ENCODE assay signal across 11 mouse cellular contexts in the genomic region with DNA sequence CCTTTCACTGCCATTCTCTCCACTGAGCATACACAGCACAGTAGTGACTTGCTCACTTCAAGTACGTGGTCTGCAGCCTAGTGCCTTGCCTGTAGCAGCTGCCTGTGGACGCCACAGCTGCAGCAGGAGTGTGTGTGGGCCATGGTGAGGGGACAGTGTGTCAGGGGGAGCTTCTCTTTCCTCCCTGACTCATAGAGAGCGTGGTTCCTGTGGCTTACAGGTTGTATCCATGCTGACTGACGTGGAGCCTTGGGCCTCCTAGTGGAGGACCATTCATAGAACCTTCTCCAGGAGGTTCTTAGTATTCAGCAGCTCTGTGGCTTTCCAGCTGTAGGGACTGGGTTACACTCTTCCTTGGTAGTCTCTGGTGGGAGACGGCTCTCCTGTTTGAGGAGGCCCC. TPM values are rescaled to one million over a fixed set of nuclear protein-coding genes. Genes with fewer than 3 reads are reported as not detected.
DNase-seq lines count a peak whose midpoint lies in the region; ATAC-seq and TF ChIP-seq lines count a peak whose summit lies in the region.
"Had no signal": no experiment of that assay in that cellular context is flagged by ENCODE, and none has a peak within 500 bp of the region (broad histone marks: within the 10 kb centered on the region; RNA-seq: fewer than 3 reads in every experiment).

No protein-coding gene starts in this region.

- H3K27me3 ChIP-seq in hindbrain, postnatal 0 days (ENCODE audit: insufficient read depth, low read length): no peaks in the 10 kb centered on the region
- no peaks in the 10 kb centered on the region for H3K27me3 ChIP-seq in hindbrain, embryonic 13.5 days
- H3K27me3 ChIP-seq in midbrain, embryonic 10.5 days (ENCODE audit: low read depth, poor library complexity, severe bottlenecking): no peaks in the 10 kb centered on the region
- H3K27me3 ChIP-seq in midbrain, embryonic 13.5 days: no peaks in the 10 kb centered on the region
- no peaks in the 10 kb centered on the region for H3K27me3 ChIP-seq in neural tube, embryonic 14.5 days (ENCODE audit: control insufficient read depth, insufficient read depth, low read length)

- H3K9ac ChIP-seq in hindbrain, postnatal 0 days (replicated peaks; ENCODE audit: low read length): no peak overlapping the region
- no peak overlapping the region for H3K9ac ChIP-seq in hindbrain, embryonic 13.5 days
- no peak overlapping the region for H3K9ac ChIP-seq in midbrain, embryonic 13.5 days (replicated peaks)
- no peak overlapping the region for H3K9ac ChIP-seq in neural tube, embryonic 14.5 days (replicated peaks; ENCODE audit: low read depth, low read length)

- no peak overlapping the region for H3K27ac ChIP-seq in hindbrain, postnatal 0 days
- no peak overlapping the region for H3K27ac ChIP-seq in hindbrain, embryonic 13.5 days
- no peak overlapping the region for H3K27ac ChIP-seq in midbrain, embryonic 10.5 days (replicated peaks)
- H3K27ac ChIP-seq in midbrain, embryonic 13.5 days: no peak overlapping the region
- H3K27ac ChIP-seq in neural tube, embryonic 14.5 days (ENCODE audit: low read depth, low read length): no peak overlapping the region

- H3K4me3 ChIP-seq in hindbrain, postnatal 0 days (ENCODE audit: low read length): no peak overlapping the region
- no peak overlapping the region for H3K4me3 ChIP-seq in hindbrain, embryonic 13.5 days
- H3K4me3 ChIP-seq in midbrain, embryonic 10.5 days: no peak overlapping the region
- H3K4me3 ChIP-seq in midbrain, embryonic 13.5 days (replicated peaks): no peak overlapping the region
- no peak overlapping the region for H3K4me3 ChIP-seq in neural tube, embryonic 14.5 days (ENCODE audit: low read depth, low read length)

- H3K36me3 ChIP-seq in hindbrain, postnatal 0 days (ENCODE audit: insufficient read depth, low read length): no peaks in the 10 kb centered on the region
- no peaks in the 10 kb centered on the region for H3K36me3 ChIP-seq in hindbrain, embryonic 13.5 days
- H3K36me3 ChIP-seq in midbrain, embryonic 10.5 days: no peaks in the 10 kb centered on the region
- H3K36me3 ChIP-seq in midbrain, embryonic 13.5 days: no peaks in the 10 kb centered on the region
- H3K36me3 ChIP-seq in neural tube, embryonic 14.5 days (ENCODE audit: control insufficient read depth, insufficient read depth, low read length): no peaks in the 10 kb centered on the region

- no peaks in the 10 kb centered on the region for H3K4me1 ChIP-seq in hindbrain, postnatal 0 days (ENCODE audit: insufficient read depth, low read length)
- H3K4me1 ChIP-seq in hindbrain, embryonic 13.5 days (replicated peaks): no peaks in the 10 kb centered on the region
- H3K4me1 ChIP-seq in midbrain, embryonic 10.5 days: 0 out of 2 replicates have a peak, but pooled peaks cover 3% of the 10 kb centered on the region
- no peaks in the 10 kb centered on the region for H3K4me1 ChIP-seq in midbrain, embryonic 13.5 days (replicated peaks)
- H3K4me1 ChIP-seq in neural tube, embryonic 14.5 days (ENCODE audit: control insufficient read depth, insufficient read depth, low read length): no peaks in the 10 kb centered on the region

- TF ChIP-seq CTCF in hindbrain, postnatal 0 days (IDR thresholded peaks at IDR 0.05; ENCODE audit: low read depth): no peak; the same call in 1 of the 2 replicates

- no peak overlapping the region for H3K4me2 ChIP-seq in hindbrain, postnatal 0 days (ENCODE audit: low read depth, low read length)
- no peak overlapping the region for H3K4me2 ChIP-seq in hindbrain, embryonic 13.5 days
- H3K4me2 ChIP-seq in midbrain, embryonic 13.5 days (replicated peaks): no peak overlapping the region
- H3K4me2 ChIP-seq in neural tube, embryonic 14.5 days (ENCODE audit: low read depth, low read length): no peak overlapping the region

- no peak for DNase-seq in hindbrain, postnatal 0 days (ENCODE audit: low spot score)
- peak; percentile 10 for DNase-seq in midbrain, embryonic 10.5 days (ENCODE audit: low spot score)
- DNase-seq in cerebellum, postnatal 14 days: peak; percentile 7 to 12
- DNase-seq in embryo, embryonic 10 days (ENCODE audit: low spot score): no peak
- DNase-seq: gastrocnemius, postnatal 10 days; heart, postnatal 14 days; kidney, adult 9 months; lung, postnatal 14 days had no signal

- peak; percentile 28; the same call in 1 of the 2 replicates for ATAC-seq in hindbrain, postnatal 0 days
- ATAC-seq in hindbrain, embryonic 13.5 days (ENCODE audit: low FRiP score): no peak
- ATAC-seq in midbrain, embryonic 13.5 days: no peak
- ATAC-seq in neural tube, embryonic 14.5 days (ENCODE audit: low read depth): peak; percentile 15; the same call in 1 of the 2 replicates

- H3K9me3 ChIP-seq in hindbrain, postnatal 0 days (ENCODE audit: low read length): no peaks in the 10 kb centered on the region
- no peaks in the 10 kb centered on the region for H3K9me3 ChIP-seq in hindbrain, embryonic 13.5 days
- H3K9me3 ChIP-seq in midbrain, embryonic 10.5 days (replicated peaks): no peaks in the 10 kb centered on the region
- H3K9me3 ChIP-seq in midbrain, embryonic 13.5 days: no peaks in the 10 kb centered on the region
- H3K9me3 ChIP-seq in neural tube, embryonic 14.5 days (ENCODE audit: control insufficient read depth, low read length): no peaks in the 10 kb centered on the region

- 74% methylated on average over 5 of the region's 5 CpGs for WGBS in hindbrain, postnatal 0 days
- WGBS in hindbrain, embryonic 13.5 days: 79% methylated on average over 5 of the region's 5 CpGs
- whole genome bisulfite sequencing in midbrain, embryonic 10.5 days: 81% methylated on average over 5 of the region's 5 CpGs
- WGBS in midbrain, embryonic 13.5 days: 76% methylated on average over 5 of the region's 5 CpGs
- WGBS in neural tube, embryonic 14.5 days: 74% methylated on average over 5 of the region's 5 CpGs

RNA-seq across cellular contexts. Expression of gene Phactr3, which starts 9.8 kb away (rescaled TPM):
- total RNA-seq in hindbrain, postnatal 0 days (2014; rRNA removed): 70.4 and 92.7 TPM in 2 replicates
- 66.2 and 67.2 TPM in 2 replicates for polyA plus RNA-seq in hindbrain, postnatal 0 days (2015; fragmentation: Nextera tagmentation; extraction: Ambion mirVana)
- polyA plus RNA-seq in hindbrain, embryonic 13.5 days (2015; fragmentation: Nextera tagmentation; extraction: Ambion mirVana): 39.9 and 42.1 TPM in 2 replicates
- polyA plus RNA-seq in midbrain, embryonic 10.5 days (2016; fragmentation: Nextera tagmentation; extraction: Ambion mirVana): 5.8 and 6.7 TPM in 2 replicates
- 37.8 and 39.6 TPM in 2 replicates for polyA plus RNA-seq in midbrain, embryonic 13.5 days (2015; fragmentation: Nextera tagmentation; extraction: Ambion mirVana)
- 58.7 and 66.9 TPM in 2 replicates for polyA plus RNA-seq in neural tube, embryonic 14.5 days (2014; fragmentation: Nextera tagmentation; extraction: Ambion mirVana)

RNA-seq across cellular contexts. Expression of gene Zfp931, which starts 50.3 kb away (rescaled TPM):
- 12.4 and 13.6 TPM in 2 replicates for total RNA-seq in hindbrain, postnatal 0 days (2014; rRNA removed)
- polyA plus RNA-seq in hindbrain, postnatal 0 days (2015; fragmentation: Nextera tagmentation; extraction: Ambion mirVana): 15.9 and 16.0 TPM in 2 replicates
- polyA plus RNA-seq in hindbrain, embryonic 13.5 days (2015; fragmentation: Nextera tagmentation; extraction: Ambion mirVana): 12.0 and 14.3 TPM in 2 replicates
- polyA plus RNA-seq in midbrain, embryonic 10.5 days (2016; fragmentation: Nextera tagmentation; extraction: Ambion mirVana): 17.6 and 18.0 TPM in 2 replicates
- polyA plus RNA-seq in midbrain, embryonic 13.5 days (2015; fragmentation: Nextera tagmentation; extraction: Ambion mirVana): 12.6 and 15.5 TPM in 2 replicates
- 15.9 and 16.9 TPM in 2 replicates for polyA plus RNA-seq in neural tube, embryonic 14.5 days (2014; fragmentation: Nextera tagmentation; extraction: Ambion mirVana)

Comparison
In these comparisons a context has a peak if more than half of its experiments do, and no peak if none do; other contexts are left out.
1. ATAC-seq: peak in hindbrain, postnatal 0 days (single experiment) and neural tube, embryonic 14.5 days (single experiment); none in hindbrain, embryonic 13.5 days (single experiment) and midbrain, embryonic 13.5 days (single experiment).
2. DNase-seq: peak in midbrain, embryonic 10.5 days (single experiment) and cerebellum, postnatal 14 days (2 of 2); none in hindbrain, postnatal 0 days (single experiment) and embryo, embryonic 10 days (single experiment).